Mouse (Mus musculus) adrenal gland, postnatal 0 days (tissue): ENCODE data around the gene Nsa2. TPM values are rescaled to one million over a fixed set of nuclear protein-coding genes. Genes with fewer than 3 reads are reported as not detected.

Source experiments
- polyA plus RNA-seq: library from polyadenylated mRNA; unstranded; fragments of >200 nt; fragmentation: Nextera tagmentation; extraction: Ambion mirVana; gene quantifications from 2 replicates; pipeline ENCODE4 v1.2.1, GENCODE M21; 2015

Gene Nsa2
- polyA plus RNA-seq: 62.2 and 73.0 TPM in 2 replicates

DNA sequence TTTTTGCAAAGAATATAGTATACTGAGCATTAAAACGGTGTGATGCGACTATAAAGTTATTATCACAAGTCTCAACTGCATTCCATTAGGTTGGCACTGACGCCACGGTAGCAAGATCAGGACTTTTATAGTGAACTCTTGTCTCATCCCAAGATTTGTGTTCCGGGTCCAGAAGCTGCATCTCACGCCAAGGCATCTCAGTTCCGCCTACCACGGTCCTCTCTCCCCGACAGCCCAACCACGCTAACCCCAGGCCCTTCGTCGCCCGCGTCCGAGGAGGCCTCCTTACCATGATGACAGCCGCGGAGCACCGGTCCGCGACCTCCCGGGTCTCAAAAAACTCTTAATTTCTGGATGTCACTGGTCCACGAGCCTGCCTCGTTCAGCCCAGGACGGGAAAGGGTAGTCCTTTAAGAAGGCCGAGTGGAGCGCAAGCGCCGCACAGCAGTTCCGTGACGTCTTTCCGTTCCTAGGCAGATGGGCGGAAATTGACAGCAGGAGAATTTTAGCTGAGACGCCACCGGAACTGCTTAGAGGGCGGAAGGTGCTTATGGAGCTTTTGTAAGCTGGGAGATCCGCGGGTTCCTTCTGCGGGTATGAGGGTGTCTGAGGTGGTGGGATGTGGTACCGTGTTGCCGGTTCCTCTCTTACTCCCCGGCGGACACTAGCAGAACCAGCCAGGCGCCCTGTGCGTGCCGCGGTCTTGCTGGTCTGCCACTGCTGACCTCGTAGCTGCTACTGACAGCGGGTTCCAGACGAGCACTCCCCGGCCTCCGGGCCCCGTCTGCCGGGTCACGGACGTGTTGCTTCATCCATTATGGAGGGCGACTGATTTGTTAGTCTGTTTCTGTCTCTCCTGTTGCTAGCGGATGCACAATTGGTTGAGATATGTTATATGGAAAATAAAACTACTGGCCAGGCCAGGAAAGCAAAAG lies at the start of gene Nsa2, which contains the start of gene Gfm2:
TSS of gene Nsa2 (minus strand) at position 472 of the 935 bp plus-strand sequence.
TSS of gene Gfm2 (plus strand) at position 472 of the 935 bp plus-strand sequence.

DNA sequence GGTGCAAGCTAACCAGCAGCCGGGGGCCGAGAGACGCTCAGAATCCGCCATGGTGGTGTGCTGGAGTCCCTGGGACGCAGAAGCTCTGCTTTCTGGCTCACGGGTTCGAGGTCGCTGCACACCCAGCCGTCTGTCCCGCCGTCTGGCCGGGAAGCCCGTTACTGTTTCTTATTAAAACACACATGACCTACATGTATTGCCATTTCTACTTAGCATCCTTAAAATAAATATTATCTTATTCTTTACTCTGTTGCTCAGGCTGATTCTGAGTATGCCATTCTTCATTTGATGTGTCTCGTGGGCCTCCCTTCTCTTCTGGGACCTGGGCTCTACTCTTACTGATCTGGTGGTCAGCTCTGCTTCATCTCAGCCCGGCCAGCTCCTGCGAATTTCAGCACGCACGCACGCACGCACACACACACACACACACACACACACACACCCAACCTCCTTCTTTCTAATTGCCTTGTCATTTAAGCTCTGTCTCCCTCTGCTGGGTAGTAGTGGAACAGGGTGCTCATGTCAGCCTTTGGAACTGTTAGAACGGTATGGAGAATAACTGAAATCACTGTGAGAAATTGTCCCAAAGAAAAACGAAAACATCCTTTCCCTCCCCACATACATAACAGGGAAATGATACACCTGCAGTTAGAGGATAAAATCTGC lies 38.4 kb downstream of the Nsa2 start, which contains the start of gene Gm6169:
TSS of gene Gm6169 (minus strand) at position 51 of the 666 bp plus-strand sequence.

Other genes with a start within 250 kb of the Nsa2 start
- 0.14 and 0.29 TPM in 2 replicates for gene Gcnt4, start 213.2 kb downstream of the Nsa2 start, polyA plus RNA-seq
- 0.25 and 0.58 TPM in 2 replicates for gene 1700029F12Rik, start 103.6 kb downstream of the Nsa2 start, polyA plus RNA-seq
- 2.1 and 2.4 TPM in 2 replicates for gene Fam169a, start 70.7 kb downstream of the Nsa2 start, polyA plus RNA-seq
- 2.3 and 3.5 TPM in 2 replicates for gene Gm6169, start 38.7 kb downstream of the Nsa2 start, polyA plus RNA-seq
- 11.4 and 20.5 TPM in 2 replicates for gene Gfm2, start within 50 bp of the Nsa2 start, polyA plus RNA-seq
- 39.2 and 42.9 TPM in 2 replicates for gene Hexb, start 60.4 kb upstream of the Nsa2 start, polyA plus RNA-seq
- 1.5 and 2.0 TPM in 2 replicates for gene Enc1, start 103.2 kb upstream of the Nsa2 start, polyA plus RNA-seq